Mouse (Mus musculus): Measurements from ENCODE around the gene Fgf22. TPM values are rescaled to one million over a fixed set of nuclear protein-coding genes. Genes with fewer than 3 reads are reported as not detected.

Gene Fgf22
- total RNA-seq, 1 experiment: 1.5 TPM

- Histone ChIP-seq H3K9me3 (ENCODE audit: control insufficient read depth, insufficient read depth, low read depth, low read length) (no peaks in the 10 kb centered on the region), H3K27ac (ENCODE audit: insufficient read depth, low read depth, low read length, poor library complexity, severe bottlenecking) (no peak overlapping the region), H3K36me3 (ENCODE audit: control insufficient read depth, insufficient read depth, low read length, poor library complexity, severe bottlenecking) (no peaks in the 10 kb centered on the region), H3K9ac (ENCODE audit: insufficient read depth, low read depth, low read length, poor library complexity, severe bottlenecking) (no peak overlapping the region), H3K4me3 (ENCODE audit: insufficient read depth in 1 of 2, low read depth in 1 of 2, low read length in 2 of 2, poor library complexity in 1 of 2, severe bottlenecking in 1 of 2) (peak overlapping the region in 1 of 2 experiments; percentile 20; a peak in 1 of 4 replicates), H3K4me1 (ENCODE audit: control insufficient read depth in 2 of 2, insufficient read depth in 2 of 2, low read length in 2 of 2, poor library complexity in 1 of 2) (peaks cover 0 to 19% of the 10 kb centered on the region in 2 experiments; a peak in 2 of 4 replicates)
- in situ Hi-C loops (cut with MboI; ENCODE audit: low sequenced_read_pairs in 2 of 2, unreplicated experiment in 2 of 2): no loop called here
- TF ChIP-seq ZNF384 (IDR thresholded peaks at IDR 0.05; ENCODE audit: low read depth, low read length): no peak
- no peak for DNase-seq (ENCODE audit: low read depth, low spot score)
Measured at GRCm38 (mm10) chr10:79778006-79778405, 23.1 kb downstream of the Fgf22 start.

DNA sequence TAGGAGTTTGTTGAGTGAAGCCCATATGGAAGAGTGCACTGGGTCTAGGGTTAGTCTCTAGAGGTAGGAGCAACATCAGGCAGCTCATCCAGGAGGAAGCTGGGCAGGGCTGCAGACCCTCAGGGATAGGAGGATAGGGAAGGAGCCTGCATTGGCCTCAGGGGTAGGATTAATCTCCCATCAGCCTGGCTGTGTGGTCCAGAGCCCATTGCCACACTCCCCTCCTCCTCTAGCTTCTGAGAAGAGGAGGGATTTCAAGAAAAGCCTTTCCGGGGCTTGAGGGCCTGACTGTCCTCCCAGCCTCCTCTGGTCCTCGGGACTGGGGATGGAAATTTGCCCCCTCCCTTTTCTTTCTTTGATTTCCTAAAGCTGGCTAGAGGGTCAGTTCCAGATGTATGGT lies 24.3 kb downstream of the Fgf22 start:
- H3K27ac ChIP-seq (ENCODE audit: insufficient read depth, low read depth, low read length, poor library complexity, severe bottlenecking): no peak overlapping the region
- peaks cover 0 to 21% of the 10 kb centered on the region in 2 experiments; a peak in 2 of 4 replicates for H3K4me1 ChIP-seq (ENCODE audit: control insufficient read depth in 2 of 2, insufficient read depth in 2 of 2, low read length in 2 of 2, poor library complexity in 1 of 2)
- H3K9me3 ChIP-seq (ENCODE audit: control insufficient read depth, insufficient read depth, low read depth, low read length): no peaks in the 10 kb centered on the region
- no peak overlapping the region for H3K4me3 ChIP-seq (ENCODE audit: insufficient read depth in 1 of 2, low read depth in 1 of 2, low read length in 2 of 2, poor library complexity in 1 of 2, severe bottlenecking in 1 of 2)
- no peak for TF ChIP-seq CHD2 (IDR thresholded peaks at IDR 0.05; ENCODE audit: low read depth, low read length)
- no peak for TF ChIP-seq HCFC1 (IDR thresholded peaks at IDR 0.05; ENCODE audit: borderline replicate concordance, insufficient read depth, low read length)
- no peak for TF ChIP-seq ZC3H11A (IDR thresholded peaks at IDR 0.05; ENCODE audit: borderline replicate concordance, low read depth, low read length)
- TF ChIP-seq ZNF384 (IDR thresholded peaks at IDR 0.05; ENCODE audit: low read depth, low read length): no peak
- no peak for TF ChIP-seq MAFK (IDR thresholded peaks at IDR 0.05; ENCODE audit: insufficient read depth, low read depth, low read length)
- DNase-seq (ENCODE audit: low read depth, low spot score): no peak
- in situ Hi-C loops (cut with MboI; ENCODE audit: low sequenced_read_pairs in 2 of 2, unreplicated experiment in 2 of 2): no loop called here
- no peak overlapping the region for H3K9ac ChIP-seq (ENCODE audit: insufficient read depth, low read depth, low read length, poor library complexity, severe bottlenecking)
- H3K36me3 ChIP-seq (ENCODE audit: control insufficient read depth, insufficient read depth, low read length, poor library complexity, severe bottlenecking): no peaks in the 10 kb centered on the region

DNA sequence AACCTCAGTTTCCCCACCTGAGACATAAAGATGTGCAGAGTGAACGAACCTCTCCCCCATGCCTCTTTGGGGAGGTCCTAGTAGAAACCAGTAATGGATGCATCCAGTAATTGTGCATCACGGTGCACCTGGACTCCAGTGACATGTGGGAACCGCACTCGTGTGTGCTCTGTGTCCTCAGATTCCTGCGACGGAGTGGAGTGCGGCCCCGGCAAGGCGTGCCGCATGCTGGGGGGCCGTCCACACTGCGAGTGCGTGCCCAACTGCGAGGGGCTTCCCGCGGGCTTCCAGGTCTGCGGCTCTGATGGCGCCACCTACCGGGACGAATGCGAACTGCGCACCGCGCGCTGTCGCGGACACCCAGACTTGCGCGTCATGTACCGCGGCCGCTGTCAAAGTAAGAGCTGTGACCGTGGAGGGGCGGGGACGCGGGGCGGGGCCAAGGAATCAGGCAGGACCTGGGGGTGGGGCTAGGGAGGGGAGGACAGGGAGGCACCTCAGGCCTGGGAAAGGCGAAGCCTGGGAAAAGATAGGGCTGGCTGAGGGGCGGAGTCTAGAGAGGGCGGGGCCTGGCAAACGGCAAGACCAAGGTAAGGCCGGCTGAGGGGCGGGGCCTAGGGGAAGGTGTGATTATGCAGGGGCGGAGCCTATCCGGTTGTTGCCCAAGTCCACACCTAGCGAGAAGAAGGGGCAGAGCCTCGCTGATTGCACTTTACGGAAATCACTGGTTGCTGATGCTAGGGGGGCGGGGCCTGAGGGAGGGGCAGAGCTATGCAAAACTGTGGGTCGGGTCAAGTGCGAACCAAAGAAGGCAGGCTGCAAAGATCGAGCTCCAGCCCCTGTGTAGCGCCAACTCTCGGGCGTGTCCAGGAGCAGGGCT lies 25.1 kb downstream of the Fgf22 start:
- Histone ChIP-seq H3K4me3 (ENCODE audit: insufficient read depth in 1 of 2, low read depth in 1 of 2, low read length in 2 of 2, poor library complexity in 1 of 2, severe bottlenecking in 1 of 2) (peak overlapping the region; percentile 65 to 69), H3K9me3 (ENCODE audit: control insufficient read depth, insufficient read depth, low read depth, low read length) (no peaks in the 10 kb centered on the region), H3K4me1 (ENCODE audit: control insufficient read depth in 2 of 2, insufficient read depth in 2 of 2, low read length in 2 of 2, poor library complexity in 1 of 2) (peaks cover 0 to 26% of the 10 kb centered on the region in 2 experiments; a peak in 2 of 4 replicates), H3K9ac (ENCODE audit: insufficient read depth, low read depth, low read length, poor library complexity, severe bottlenecking) (no peak overlapping the region), H3K36me3 (ENCODE audit: control insufficient read depth, insufficient read depth, low read length, poor library complexity, severe bottlenecking) (no peaks in the 10 kb centered on the region), H3K27ac (ENCODE audit: insufficient read depth, low read depth, low read length, poor library complexity, severe bottlenecking) (no peak overlapping the region)
- in situ Hi-C loops (cut with MboI; ENCODE audit: low sequenced_read_pairs in 2 of 2, unreplicated experiment in 2 of 2): no loop called here
- DNase-seq (ENCODE audit: low read depth, low spot score): peak; percentile 100
- 0 out of 2 replicates have a peak, but pooled peaks have one; percentile 8 for TF ChIP-seq HCFC1 (IDR thresholded peaks at IDR 0.05; ENCODE audit: borderline replicate concordance, insufficient read depth, low read length)
- no peak for TF ChIP-seq ZC3H11A (IDR thresholded peaks at IDR 0.05; ENCODE audit: borderline replicate concordance, low read depth, low read length)
- no peak for TF ChIP-seq ZNF384 (IDR thresholded peaks at IDR 0.05; ENCODE audit: low read depth, low read length)
- no peak for TF ChIP-seq MAFK (IDR thresholded peaks at IDR 0.05; ENCODE audit: insufficient read depth, low read depth, low read length)

DNA sequence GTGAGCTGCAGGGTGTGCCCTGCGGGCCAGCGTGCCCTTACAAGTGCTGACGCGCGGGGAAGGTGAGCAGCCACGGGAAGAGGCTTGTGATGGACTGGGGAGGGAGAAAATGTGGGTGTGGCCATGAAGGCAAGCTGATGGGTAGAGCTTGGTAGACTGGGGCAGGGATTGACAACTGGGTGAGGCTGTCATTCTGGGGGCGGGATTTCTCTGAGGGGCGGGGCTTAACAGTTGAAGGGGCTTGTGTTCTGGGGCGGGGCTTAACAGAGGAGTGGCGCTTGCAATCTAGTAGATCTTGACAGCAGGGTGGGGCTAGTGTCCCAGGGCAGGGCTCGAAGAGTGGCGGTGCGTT lies 25.8 kb downstream of the Fgf22 start:
- H3K4me3 ChIP-seq (ENCODE audit: insufficient read depth in 1 of 2, low read depth in 1 of 2, low read length in 2 of 2, poor library complexity in 1 of 2, severe bottlenecking in 1 of 2): peak overlapping the region; percentile 65 to 69
- no peaks in the 10 kb centered on the region for H3K36me3 ChIP-seq (ENCODE audit: control insufficient read depth, insufficient read depth, low read length, poor library complexity, severe bottlenecking)
- in situ Hi-C loops (cut with MboI; ENCODE audit: low sequenced_read_pairs in 2 of 2, unreplicated experiment in 2 of 2): no loop called here
- no peak overlapping the region for H3K27ac ChIP-seq (ENCODE audit: insufficient read depth, low read depth, low read length, poor library complexity, severe bottlenecking)
- H3K9ac ChIP-seq (ENCODE audit: insufficient read depth, low read depth, low read length, poor library complexity, severe bottlenecking): no peak overlapping the region
- H3K4me1 ChIP-seq (ENCODE audit: control insufficient read depth in 2 of 2, insufficient read depth in 2 of 2, low read length in 2 of 2, poor library complexity in 1 of 2): peaks cover 0 to 26% of the 10 kb centered on the region in 2 experiments; a peak in 2 of 4 replicates
- DNase-seq (ENCODE audit: low read depth, low spot score): peak; percentile 93
- no peaks in the 10 kb centered on the region for H3K9me3 ChIP-seq (ENCODE audit: control insufficient read depth, insufficient read depth, low read depth, low read length)
- no peak for TF ChIP-seq MAFK (IDR thresholded peaks at IDR 0.05; ENCODE audit: insufficient read depth, low read depth, low read length)
- no peak for TF ChIP-seq HCFC1 (IDR thresholded peaks at IDR 0.05; ENCODE audit: borderline replicate concordance, insufficient read depth, low read length)
- TF ChIP-seq ZC3H11A (IDR thresholded peaks at IDR 0.05; ENCODE audit: borderline replicate concordance, low read depth, low read length): no peak
- TF ChIP-seq ZNF384 (IDR thresholded peaks at IDR 0.05; ENCODE audit: low read depth, low read length): no peak
- no peak for TF ChIP-seq CHD2 (IDR thresholded peaks at IDR 0.05; ENCODE audit: low read depth, low read length)
